Mouse (Mus musculus) myocyte (in vitro differentiated cells): ENCODE data around the gene Atp5g1.

Experiments
- CEBPB ChIP-seq: IDR thresholded peaks from 2 replicates; pipeline ENCODE4 v1.6.1; 2011; ENCODE audit warnings: mild to moderate bottlenecking, moderate library complexity; ENCODE audit not compliant: poor library complexity, insufficient read depth, severe bottlenecking
- MYOG ChIP-seq, 3 experiments: IDR thresholded peaks; one replicate each; pipeline ENCODE4 v1.6.1; 2011; ENCODE audit warnings: control low read depth in 2 of 3, low read depth in 2 of 3, mild to moderate bottlenecking in 2 of 3; ENCODE audit not compliant: insufficient read length in 2 of 3, control insufficient read depth in 1 of 3, insufficient read depth in 1 of 3
- POLR2A ChIP-seq: IDR thresholded peaks from one replicate; pipeline ENCODE4 v1.6.1; 2011; ENCODE audit warnings: low read depth, mild to moderate bottlenecking, control low read depth, moderate library complexity; ENCODE audit not compliant: insufficient read length
- POLR2AphosphoS2 ChIP-seq: IDR thresholded peaks from one replicate; pipeline ENCODE4 v1.6.1; 2011; ENCODE audit warnings: low read depth, control low read depth; ENCODE audit not compliant: insufficient read length
- TCF12 ChIP-seq: IDR thresholded peaks from one replicate; pipeline ENCODE4 v1.6.1; 2011; ENCODE audit warnings: mild to moderate bottlenecking, control low read depth; ENCODE audit not compliant: poor library complexity, insufficient read depth, severe bottlenecking
- TCF3 ChIP-seq: IDR thresholded peaks from one replicate; pipeline ENCODE4 v1.6.1; 2011; ENCODE audit warnings: low read depth, control low read depth; ENCODE audit not compliant: insufficient read length
- USF1 ChIP-seq: IDR thresholded peaks from one replicate; pipeline ENCODE4 v1.6.1; 2011; ENCODE audit warnings: low read depth, mild to moderate bottlenecking, control low read depth, moderate library complexity

DNA sequence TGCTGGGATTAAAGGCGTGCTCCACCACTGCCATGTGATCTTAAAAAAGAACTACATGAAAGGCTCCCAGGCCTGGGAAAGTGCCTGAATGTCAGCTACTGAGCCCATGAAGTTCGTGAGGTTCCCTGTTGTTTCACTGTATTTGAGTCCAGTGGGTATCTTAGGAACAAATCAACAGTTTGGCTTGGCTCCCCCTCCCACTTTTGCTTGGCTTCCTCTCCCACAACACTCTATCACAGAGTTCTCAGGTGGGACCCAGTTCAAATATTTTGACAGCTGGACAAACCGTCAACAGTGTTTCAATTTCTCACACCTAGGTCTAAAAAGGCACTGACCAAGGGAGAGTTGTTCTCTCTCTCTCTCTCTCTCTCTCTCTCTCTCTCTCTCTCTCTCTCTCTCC, 43.9 kb upstream of the Atp5g1 start:
- TF ChIP-seq CEBPB (no peak), POLR2A (no peak), POLR2AphosphoS2 (no peak), MYOG (IDR thresholded peaks at IDR 0.05; ENCODE audit: control insufficient read depth in 1 of 3, insufficient read depth in 1 of 3, insufficient read length in 2 of 3, low read depth in 2 of 3) (no peak), TCF3 (no peak), TCF12 (no peak), USF1 (no peak)
